Mouse (Mus musculus): ENCODE measurements at regions not wholly inside any gene's neighbourhood (a gene's known extent, or its start where the extent isn't known, plus 50 kb on each side); places are given as distances from the start of the nearest gene placed in this dataset.
"Not testable (repeated sequence)": the region's sequence is repeated elsewhere in the genome, so short reads cannot be mapped to it uniquely, and the experiment has no call there.

DNA sequence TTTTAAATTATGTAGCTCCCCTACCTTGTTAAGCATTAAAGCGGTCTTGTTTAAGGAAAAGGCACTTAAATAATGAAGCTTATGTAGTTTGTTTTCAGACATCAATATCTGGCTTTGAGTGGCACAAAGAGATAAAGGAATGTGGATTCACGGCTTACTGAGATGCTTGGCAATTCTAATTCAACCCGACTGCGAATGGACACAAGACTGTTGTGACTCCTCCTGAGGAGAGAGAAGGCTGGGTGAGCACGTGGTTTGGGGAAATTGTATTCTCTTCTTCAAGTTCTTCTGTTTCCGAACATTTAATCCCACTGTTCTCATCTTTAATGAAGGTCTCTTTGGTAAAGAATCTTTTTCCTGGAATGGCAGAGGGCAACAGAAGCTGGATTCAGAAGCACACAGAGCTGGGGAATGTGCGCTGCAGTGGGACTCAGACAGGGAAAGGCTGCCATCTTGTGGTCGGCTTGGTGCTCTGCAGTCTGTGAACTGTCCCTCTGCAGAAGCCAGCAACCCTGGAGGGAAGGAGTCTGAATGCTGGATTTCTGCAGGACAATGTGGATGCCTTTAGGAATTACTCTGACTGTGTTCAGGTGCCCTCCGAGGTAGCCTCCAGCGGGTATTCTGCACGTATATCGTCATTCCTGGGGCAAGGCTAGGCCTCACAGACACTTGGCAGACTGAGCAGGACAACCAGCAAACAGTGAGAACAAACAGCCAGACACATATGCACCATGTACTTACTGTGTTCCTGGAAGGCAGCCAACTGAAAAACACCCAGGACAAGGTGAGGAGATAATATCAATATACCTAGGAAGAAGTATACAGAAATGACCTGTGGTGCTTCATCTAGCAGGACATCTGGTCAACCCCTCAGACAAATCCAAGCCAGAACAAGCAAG, 54.0 kb upstream of the Pax1 start:
- DNase-seq: peak; percentile 71

DNA sequence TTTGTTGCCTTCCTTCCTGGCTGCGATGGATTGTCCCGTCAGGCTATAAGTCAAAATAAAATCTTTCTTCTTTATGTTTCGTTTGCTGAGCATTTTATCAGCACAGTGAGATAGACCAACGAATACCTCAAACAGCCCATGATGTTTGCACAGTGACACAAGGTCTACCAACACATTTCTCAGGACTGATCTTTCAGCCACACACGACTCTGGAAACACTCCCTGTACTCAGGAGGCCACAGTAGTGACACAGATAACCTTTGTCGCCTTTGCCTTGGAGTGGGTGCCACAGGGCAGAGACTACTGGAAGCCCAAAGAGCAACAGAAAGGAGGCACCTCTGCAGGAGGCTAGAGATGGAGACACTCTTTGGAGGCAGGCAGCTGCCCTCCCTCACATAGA, 55.0 kb upstream of the Pax1 start:
- no peak for DNase-seq

DNA sequence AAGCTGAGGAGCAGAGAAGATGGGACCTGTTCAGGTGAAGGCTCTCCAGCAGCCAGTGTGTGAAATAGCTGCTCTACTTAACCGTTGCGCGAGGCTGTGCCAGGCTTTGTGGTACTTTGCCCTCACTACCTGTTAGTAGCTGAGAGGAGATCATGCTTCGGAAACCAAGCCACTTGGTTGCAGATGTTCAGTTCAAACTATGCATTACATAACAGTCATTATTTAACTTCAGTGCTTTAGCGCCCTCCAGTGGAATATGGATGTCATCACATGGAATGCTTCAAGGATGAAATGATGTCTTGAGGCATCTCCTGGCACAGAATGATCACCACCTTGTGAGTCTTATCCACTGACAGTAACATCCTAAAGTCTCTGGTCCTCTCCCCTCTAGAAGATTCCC, 56.5 kb upstream of the Pax1 start:
- DNase-seq: peak; percentile 8

DNA sequence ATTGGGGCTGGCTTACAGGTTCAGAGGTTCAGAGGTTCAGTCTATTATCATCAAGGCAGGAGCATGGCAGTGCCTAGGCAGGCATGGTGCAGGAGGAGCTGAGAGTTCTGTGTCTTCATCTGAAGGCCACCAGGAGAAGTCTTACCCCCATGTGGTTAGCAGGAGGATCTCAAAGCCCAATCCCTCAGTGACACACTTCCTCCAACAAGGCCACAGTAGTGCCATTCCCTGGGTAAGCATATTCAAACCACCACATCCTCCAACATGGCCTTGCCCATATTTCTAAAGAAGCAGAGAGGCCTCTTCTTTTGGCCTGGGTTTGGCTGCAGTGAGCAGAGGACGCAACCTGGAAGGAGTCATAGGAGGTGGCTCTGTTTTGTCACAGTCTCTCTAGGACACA, 61.2 kb upstream of the Pax1 start:
- DNase-seq: no peak

DNA sequence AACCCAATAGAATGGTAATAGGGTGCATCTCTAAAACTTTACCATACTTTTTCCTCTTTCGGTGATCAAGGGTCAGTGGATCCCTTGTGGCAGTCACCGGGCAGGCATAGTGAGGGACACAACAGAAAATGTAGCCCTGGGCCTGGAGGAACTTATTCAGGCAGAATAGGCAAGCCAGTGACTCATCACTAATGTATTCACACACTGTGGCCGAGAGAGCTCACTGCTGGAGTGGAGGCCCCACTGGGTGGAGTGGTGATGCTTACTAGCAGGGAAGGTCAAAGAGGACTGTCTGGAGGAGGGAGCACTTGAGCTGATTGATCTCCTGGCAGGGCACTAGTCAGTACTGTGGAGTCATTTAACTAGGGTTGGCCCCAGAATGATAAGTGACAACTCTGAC, 62.4 kb upstream of the Pax1 start:
- DNase-seq: no peak

DNA sequence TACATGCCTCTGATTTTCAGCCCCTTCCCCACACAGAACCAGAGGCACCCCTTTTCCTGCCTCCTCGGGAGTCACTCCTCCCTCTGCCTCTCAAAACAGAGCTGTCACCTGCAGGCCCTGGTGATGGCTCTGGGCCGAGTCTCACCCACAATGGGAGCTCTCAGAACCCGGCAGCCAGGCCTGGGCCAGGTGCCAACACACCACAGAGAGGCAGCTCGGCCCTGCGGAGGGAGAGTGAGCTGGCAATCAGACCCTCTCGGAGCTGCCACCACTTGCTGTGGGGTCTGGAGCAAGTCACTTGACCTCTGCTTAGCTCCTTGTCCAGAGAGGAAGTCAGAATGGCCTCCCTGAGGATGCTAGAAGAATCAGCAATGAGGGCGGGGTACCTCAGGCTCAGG, 63.2 kb upstream of the Pax1 start:
- DNase-seq: peak; percentile 70

DNA sequence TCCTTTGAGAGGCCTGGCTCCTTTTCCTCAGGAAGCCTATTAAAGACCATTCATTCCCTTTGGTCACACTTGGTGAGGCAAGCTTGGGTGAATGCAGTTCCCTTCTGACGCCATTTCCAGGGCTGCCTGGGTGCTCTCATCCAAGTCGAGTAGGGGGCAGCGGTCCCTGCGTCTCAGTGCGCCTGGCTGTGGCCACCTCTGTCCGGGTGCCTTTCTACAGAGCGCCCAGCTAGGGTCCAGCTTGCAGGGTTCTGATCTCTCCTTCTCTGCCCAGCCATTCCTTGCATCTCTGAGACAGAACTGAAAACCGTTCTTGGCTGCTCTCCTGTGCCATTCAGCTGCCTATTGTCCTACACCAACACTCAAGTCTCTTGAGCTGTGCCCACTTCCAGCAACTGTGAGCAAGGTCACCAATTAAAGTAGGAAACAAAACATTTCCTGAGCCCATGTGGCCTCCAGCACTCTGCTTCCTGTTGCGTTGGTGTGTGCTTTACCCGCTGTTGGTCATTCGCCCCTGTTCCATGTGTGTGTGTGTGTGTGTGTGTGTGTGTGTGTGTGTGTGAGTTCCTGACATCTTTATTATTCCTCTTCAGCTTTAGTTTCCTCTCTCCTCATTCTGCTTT, 63.7 kb upstream of the Pax1 start:
- no peak for DNase-seq

DNA sequence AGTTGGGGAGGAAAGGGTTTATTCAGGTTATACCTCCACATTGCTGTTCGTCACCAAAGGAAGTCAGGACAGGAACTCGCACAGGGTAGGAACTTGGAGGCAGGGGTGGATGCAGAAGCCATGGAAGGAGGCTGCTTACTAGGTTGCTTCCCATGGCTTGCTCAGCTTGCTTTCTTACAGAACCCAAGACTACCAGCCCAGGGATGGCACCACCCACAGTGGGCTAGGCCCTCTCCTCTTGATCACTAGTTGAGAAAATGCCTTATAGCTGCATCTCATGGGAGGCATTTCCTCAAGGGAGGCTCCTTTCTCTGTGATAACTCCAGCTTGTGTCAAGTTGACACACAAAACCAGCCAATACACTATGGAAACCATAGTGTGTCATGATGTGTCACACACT, 66.8 kb upstream of the Pax1 start:
- not testable (repeated sequence) for DNase-seq

DNA sequence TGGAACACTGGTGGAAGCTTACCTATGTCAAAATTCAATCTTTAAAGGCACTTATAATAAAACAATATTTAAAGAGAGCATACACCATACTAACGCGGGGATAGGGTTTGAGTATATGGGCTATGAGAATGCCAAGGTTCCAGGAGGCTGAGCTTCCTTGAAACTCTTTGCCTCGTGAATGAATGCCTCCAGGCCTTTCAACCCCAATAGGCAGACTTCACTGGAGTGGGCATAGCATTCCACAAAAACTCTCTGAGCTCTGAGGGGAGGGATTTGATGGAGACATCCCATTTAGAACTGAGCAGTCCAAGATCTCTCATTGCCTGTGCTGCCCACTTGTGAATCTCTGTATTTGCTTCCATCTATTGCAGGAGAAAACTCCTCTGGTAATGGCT, 68.4 kb upstream of the Pax1 start:
- no peak for DNase-seq

DNA sequence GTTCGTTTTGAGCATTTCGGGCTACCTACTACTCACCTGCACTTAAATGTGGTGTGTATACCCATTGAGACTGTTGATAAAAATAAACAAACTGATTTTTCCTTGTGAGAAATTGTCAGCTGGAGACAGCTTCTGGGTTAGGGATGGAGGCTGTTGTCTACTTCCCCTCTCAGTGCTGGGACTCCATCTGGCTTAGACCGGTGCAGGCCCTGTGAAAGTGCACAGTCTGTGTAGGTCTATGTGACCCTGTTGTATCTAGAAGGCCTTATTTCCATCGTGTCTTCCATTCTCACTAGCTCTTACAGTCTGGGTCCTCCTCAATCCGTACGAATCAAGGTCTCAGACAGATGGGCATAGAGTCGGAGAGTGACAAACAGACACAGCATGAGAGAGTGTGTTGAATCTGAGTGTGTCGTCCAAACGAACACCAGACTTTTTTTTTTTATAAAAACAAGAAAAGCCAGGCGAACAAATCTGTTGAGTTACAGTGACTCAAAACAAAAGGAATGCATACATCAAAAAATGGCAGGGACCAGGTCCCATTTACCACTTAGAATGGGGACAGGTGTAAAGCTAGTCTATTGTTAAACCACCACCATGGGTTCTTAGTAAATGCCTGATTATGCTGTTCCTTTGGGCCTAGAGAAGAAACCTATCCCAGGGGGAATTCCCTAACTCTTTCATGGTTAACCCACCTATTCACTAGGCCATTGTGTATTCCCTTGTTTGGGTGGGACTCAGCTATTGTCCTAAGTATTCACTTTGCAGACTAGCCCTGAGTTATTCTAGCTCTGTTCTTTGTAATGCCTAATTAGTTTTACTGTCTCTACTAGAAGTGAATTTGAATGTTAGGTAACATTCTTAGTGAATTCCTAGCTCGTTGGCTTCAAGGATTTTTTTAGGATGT, 69.1 kb upstream of the Pax1 start:
- no peak for DNase-seq

DNA sequence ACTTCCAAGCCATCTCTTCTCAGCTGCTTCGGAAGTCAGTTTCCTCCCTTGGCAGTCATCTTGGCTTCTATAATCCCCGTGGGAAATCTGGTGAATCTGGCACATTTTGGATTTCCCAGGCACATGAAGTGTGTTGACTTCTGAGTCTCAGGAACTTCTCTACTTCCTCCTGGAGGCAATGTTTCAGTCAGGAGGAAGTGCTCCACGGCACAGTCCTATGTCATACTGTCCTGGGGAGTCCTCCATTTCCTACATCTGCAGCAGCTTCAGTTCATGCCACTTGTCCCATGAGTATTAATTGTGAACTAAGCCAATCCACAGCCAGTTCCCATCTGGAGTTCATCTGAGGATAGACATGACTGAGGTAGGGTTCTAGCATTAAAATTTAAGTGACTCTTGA, 78.3 kb upstream of the Pax1 start:
- no peak for DNase-seq

DNA sequence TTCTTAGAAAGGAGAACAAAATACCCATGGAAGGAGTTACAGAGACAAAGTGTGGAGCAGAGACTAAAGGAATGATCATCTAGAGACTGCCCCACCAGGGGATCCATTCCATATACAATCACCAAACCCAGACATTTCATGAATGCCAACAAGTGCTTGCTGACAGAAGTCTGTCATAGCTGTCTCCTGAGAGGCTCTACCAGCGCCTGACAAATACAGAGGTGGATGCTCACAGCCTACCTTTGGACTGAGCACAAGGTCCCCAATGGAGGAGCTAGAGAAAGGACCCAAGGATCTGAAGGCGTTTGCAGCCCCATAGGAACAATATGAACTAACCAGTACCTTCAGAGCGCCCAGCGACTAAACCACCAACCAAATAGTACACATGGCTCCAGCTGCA, 83.6 kb upstream of the Nkx2-2 start:
- no peak for DNase-seq

DNA sequence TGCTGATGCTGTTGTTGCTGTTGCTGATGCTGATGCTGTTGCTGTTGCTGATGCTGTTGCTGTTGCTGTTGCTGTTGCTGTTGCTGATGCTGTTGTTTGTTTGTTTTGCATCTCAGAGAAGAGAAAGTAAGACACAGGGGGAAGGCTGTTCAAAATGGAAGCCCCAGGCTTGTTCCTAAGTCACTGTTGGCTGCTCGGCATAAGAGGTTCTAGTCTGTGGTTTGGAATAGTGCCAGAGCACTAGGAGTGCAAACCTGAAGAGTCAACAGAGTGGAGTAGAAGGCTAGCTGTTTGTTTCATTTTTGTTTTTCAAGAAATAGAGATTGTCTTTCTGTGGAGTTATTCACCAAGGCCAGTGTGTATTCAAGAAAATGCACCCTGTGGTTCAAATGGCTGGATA, 75.1 kb upstream of the Nkx2-2 start:
- no peak for DNase-seq

DNA sequence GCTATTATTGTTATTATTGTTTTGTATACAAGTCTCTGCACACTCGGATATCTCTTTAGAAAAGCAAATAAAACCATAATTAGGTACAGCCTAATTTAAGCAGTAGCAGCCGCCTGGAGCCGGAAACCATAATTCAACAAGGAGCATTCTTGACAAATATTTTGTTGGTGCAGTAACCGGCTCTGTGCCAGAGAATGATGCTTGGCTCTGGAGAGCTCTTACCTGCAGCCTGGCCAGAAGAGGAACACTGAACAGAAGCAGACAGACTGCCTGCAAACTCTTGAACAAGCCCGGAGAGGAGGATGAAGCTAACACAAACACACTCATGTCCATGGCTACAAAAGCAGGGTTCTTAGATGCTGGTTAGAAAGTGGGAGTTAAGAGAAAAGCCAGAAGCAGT, 73.9 kb upstream of the Nkx2-2 start:
- DNase-seq: no peak

DNA sequence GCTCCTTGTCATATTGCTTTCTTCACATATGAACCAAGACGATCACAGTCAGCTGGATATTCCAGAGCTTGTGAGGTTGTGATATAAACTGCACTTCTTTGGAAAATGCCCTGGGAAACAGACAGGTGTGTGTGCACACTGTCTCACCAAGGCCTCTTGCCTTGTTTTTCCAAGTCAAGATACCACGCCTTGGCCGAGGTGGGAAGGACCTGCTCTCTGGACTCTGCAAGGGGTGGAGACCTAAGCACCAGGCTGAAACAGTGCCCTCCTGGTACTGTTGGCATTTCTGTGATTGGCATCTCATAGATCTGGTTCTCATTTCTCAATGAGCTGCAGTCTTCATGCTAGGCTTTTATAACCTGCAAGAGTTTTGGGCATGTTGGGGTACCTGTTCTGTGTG, 73.2 kb upstream of the Nkx2-2 start:
- DNase-seq: no peak

DNA sequence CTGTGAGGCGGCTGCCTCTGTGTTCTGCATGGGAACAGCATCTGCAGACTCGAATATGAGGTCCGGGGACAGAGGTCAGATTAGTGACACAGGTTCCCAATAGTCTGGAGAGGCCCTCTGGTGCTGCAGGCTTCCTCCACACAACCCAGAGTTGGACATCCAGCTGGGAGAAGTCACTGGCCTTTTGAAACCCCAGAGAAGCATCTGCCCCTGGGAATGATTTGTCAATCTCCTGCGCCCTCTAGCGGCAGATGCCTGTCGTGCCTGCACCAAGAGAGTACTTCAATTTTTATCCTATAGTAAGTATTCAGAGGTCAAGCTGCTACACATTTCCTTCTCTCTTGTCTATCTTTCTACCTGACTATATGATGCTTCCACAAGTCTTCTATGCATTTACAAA, 62.7 kb upstream of the Nkx2-2 start:
- peak; percentile 14 for DNase-seq

DNA sequence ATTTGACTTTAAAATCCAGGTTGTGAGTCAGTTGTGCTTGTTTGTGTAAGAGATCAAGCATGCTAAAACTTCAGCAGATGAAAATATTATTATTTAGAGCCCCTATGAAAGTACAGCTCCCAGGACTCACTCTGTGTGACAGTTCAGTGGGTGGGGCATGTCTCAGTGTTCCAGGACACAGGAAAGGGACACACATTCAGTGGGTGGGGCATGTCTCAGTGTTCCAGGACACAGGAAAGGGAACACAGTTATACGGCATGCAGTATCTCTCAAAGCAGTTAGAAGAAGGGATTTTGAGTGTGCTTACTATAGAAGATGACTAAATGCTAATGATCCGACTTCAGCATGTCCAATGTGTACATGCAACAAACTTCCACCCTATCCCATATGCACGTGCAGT, 60.9 kb upstream of the Nkx2-2 start:
- no peak for DNase-seq

DNA sequence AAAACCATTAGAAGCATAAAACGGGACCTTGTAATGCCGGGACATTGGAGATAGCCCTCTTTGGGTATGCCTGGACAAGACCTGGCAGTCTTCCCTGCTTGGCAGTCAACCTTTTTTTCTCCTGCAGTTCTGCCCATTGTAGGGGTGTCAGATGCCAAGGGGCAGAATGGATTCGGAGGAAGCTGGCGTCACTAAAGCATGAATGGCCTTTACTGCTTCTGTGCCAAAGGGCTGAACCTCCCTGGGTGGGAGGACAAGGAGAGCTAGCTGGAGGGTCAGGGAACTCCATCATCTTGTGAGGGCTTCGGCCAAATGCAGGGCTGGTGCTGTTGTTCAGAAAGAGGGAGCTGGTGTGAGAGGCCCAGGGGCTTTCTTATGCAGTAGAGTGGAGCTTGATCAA, 60.1 kb upstream of the Nkx2-2 start:
- no peak for DNase-seq

DNA sequence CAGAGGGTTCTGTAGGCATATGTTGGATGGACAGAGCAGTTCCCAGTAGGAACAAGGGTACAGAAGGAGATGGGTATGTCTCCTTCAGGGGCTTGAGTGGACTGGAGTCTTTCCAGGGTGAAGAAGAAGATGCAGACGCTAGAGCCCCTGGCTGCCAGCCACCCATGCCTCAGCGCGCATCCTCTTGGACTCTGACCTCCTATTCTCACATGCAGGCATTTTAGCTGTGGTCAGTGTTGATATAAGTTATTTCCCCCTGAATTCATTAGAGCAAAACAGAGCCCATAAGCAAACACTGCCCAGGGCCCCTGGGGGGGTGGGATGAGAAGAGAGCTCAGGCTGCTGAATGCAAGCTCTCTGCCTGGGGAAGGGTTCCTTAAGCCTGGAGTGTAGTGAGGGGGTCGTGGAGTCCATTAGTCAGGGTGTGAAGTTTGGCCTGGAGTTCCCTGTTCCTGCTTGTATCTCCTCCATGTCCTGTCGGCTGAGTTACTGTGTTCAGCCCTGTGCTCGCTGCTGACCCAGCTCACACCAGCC, 54.0 kb upstream of the Nkx2-2 start:
- DNase-seq: no peak

DNA sequence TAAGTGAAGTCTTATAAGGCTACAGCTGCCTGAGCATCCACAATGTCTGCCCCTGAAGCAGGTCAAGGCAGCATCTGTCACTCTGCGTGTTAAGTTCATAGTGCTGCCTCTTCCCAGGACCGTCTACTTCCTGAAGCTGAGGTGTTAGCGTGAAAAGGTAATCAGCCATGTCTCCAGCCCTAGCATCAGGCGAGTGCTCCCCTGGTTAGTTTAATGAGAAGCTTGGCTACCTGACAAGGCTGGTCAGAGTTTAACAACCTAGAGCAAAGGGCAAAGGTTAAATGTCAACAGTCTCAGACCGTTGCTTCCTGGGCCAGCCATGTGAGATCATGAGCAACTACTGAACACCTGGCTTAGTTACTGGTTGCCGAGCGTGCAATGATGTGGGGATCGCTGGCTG, 53.2 kb upstream of the Nkx2-2 start:
- no peak for DNase-seq

DNA sequence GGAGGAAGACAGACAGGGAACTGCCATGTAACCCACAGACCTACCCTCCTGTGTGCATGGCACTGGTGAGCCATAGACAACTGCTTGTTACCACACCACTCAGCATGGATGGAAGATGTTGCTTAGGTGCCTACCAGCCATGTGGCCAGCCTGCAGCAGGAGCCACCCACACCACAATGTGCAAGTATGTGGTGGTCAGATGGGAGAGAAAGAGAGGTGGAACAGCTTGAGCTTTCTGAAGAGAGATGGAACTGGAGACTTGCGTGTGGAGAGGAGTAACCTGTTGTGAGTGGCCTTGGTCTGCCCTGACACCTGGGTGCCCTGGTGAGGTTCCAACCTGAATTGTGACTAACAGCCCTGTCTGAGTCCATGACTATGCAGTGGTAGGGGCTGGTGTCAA, 50.4 kb upstream of the Nkx2-2 start:
- DNase-seq: no peak

Measured in right cerebral cortex, postnatal 25 days (tissue).